Mouse (Mus musculus) small intestine, adult 2 months (tissue): ENCODE data around the gene Parp9.

Experiments
- CTCF ChIP-seq: fragments of 200-500 bp; IDR thresholded peaks from 2 replicates; pipeline ENCODE4 v1.5.1; 2012; ENCODE audit warnings: low read depth, mild to moderate bottlenecking, control low read depth, inconsistent platforms, low read length, moderate library complexity, mixed read lengths; ENCODE audit not compliant: insufficient replicate concordance, insufficient read length; ENCODE audit errors: extremely low read depth
- POLR2A ChIP-seq: fragments of 200-500 bp; IDR thresholded peaks from 2 replicates; pipeline ENCODE4 v1.6.1; 2012; ENCODE audit warnings: low read depth, mild to moderate bottlenecking, control low read depth, inconsistent platforms, low read length, moderate library complexity

DNA sequence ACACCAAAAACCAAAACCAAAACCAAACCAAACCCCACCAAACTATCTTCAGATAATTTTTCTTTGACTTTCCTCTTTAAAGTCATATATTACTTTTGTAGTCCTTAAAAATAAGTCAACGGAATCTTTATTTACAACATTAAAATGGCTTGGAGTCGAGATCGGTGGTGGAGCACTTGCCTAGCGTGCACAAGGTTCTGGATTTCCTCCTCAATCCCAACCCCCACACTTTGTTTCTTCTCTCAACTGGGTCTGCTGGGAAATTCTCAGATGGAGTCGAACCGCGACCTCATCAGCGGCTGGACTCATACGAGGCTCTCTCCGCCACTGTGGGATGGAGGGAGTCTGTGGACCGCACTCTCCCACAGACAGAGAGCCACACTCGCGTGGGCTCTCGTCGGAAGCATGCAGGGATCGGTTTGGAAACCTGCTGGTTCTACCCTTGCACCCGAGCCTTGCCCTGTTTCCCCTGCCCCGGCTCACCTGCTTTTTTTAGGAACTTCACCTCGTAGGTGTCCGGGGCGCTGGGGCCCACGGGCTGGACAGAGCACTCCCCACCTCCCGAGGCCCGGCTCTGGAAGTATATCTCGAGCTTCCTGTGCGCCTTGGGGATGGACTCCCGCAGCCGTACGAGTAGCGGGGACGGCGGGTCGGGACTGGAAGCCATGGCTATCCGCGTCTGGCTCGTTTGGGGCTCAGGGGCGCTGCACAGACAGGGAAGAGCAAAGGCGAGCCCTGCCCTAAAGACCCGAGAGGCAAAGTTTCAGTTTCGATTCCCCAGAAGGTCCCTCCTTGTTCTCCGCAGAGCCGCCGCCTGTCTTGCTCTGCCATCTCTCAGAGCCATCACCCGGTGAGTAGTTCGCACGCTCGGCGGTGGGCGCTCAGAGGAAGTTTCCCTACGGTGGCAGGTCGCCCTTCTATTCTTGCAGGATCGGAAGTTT, at the start of gene Parp9, which contains the start of gene Dtx3l:
- no peak for TF ChIP-seq CTCF
- peak; percentile 61 for TF ChIP-seq POLR2A
